Mouse (Mus musculus): Measurements from ENCODE around the gene Gm49711. TPM values are rescaled to one million over a fixed set of nuclear protein-coding genes. Genes with fewer than 3 reads are reported as not detected.

Gm49711 gene
- polyA plus RNA-seq, 1 experiment, result not detected

DNA sequence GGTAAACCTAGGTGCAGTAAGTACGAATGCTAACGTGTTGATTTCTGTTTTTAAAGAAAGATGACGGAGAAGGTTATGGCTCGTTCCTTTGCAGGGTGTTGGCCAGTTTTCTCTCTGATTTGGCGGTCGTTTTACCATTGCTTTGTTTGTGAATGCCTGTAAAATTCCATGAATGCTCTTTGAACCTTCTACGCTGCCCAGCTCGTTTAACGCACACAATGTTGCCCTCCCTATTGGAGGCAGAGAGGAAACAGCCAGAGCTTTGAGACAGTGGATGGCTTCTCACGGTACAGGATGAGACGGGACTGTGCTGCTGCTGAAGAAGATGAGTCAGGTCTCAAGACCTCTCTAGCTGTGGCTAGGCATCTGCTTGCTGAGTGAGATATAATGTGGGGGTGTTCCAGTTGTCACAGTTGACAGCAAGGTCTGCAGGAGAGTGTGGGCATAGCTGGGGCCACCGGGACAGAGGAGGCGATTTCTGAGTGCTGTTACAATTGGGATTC lies 60.9 kb downstream of the Gm49711 start:
- TF ChIP-seq EP300 (IDR thresholded peaks at IDR 0.05; ENCODE audit: insufficient read depth, low read depth, low read length) (no peak), CTCF (IDR thresholded peaks at IDR 0.05; ENCODE audit: low read depth, low read length) (no peak), POLR2A (IDR thresholded peaks at IDR 0.05; ENCODE audit: insufficient read depth, low read length) (no peak)
- H3K9me3 ChIP-seq (replicated peaks; ENCODE audit: control insufficient read depth, insufficient read depth, low read length, poor library complexity, severe bottlenecking), result no peaks in the 10 kb centered on the region
- H3K4me3 ChIP-seq (ENCODE audit: low read depth, low read length), result no peak overlapping the region
- H3K9ac ChIP-seq (ENCODE audit: low read depth, poor library complexity, severe bottlenecking), result no peak overlapping the region
- no peak overlapping the region for H3K27ac ChIP-seq (ENCODE audit: insufficient read depth, low read length)
- H3K4me1 ChIP-seq (ENCODE audit: control insufficient read depth, insufficient read depth, low read length), result peaks cover 4% of the 10 kb centered on the region
- H3K27me3 ChIP-seq (ENCODE audit: control insufficient read depth, insufficient read depth, low read length, poor library complexity, severe bottlenecking), result no peaks in the 10 kb centered on the region
- no peaks in the 10 kb centered on the region for H3K36me3 ChIP-seq (ENCODE audit: control insufficient read depth, insufficient read depth, low read length, poor library complexity, severe bottlenecking)

- TF ChIP-seq EP300 (IDR thresholded peaks at IDR 0.05; ENCODE audit: insufficient read depth, low read depth, low read length), result no peak
- TF ChIP-seq POLR2A (IDR thresholded peaks at IDR 0.05; ENCODE audit: insufficient read depth, low read length), result no peak
- no peak for TF ChIP-seq CTCF (IDR thresholded peaks at IDR 0.05; ENCODE audit: low read depth, low read length)
- Histone ChIP-seq H3K9ac (ENCODE audit: low read depth, poor library complexity, severe bottlenecking) (no peak overlapping the region), H3K4me3 (ENCODE audit: low read depth, low read length) (no peak overlapping the region), H3K36me3 (ENCODE audit: control insufficient read depth, insufficient read depth, low read length, poor library complexity, severe bottlenecking) (no peaks in the 10 kb centered on the region), H3K27me3 (ENCODE audit: control insufficient read depth, insufficient read depth, low read length, poor library complexity, severe bottlenecking) (no peaks in the 10 kb centered on the region), H3K4me1 (ENCODE audit: control insufficient read depth, insufficient read depth, low read length) (peaks cover 4% of the 10 kb centered on the region), H3K9me3 (replicated peaks; ENCODE audit: control insufficient read depth, insufficient read depth, low read length, poor library complexity, severe bottlenecking) (no peaks in the 10 kb centered on the region), H3K27ac (ENCODE audit: insufficient read depth, low read length) (no peak overlapping the region)
Measured at GRCm38 (mm10) chr16:92120899-92121531, 62.9 kb downstream of the Gm49711 start.

DNA sequence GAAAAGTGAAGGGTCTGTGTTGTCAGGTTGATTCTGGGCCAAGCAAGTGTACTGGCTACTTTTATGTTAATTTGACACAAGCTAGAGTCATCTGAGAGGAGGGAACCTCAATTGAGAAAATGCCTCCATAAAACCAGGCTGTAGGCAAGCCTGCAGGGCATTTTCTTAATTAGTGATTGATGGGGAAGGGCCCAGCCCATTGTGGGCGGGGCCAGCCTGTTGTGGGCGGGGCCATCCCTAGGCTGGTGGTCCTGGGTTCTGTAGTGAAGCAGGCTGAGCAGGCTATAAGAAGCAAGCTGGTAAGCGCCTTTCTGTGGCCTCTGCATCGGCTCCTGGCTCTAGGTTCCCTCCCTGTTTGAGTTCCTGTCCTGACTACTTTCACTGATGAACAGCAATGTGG lies 69.1 kb downstream of the Gm49711 start:
- Histone ChIP-seq H3K4me3 (ENCODE audit: low read depth, low read length) (no peak overlapping the region), H3K4me1 (ENCODE audit: control insufficient read depth, insufficient read depth, low read length) (no peaks in the 10 kb centered on the region), H3K27ac (ENCODE audit: insufficient read depth, low read length) (no peak overlapping the region), H3K27me3 (ENCODE audit: control insufficient read depth, insufficient read depth, low read length, poor library complexity, severe bottlenecking) (no peaks in the 10 kb centered on the region), H3K9ac (ENCODE audit: low read depth, poor library complexity, severe bottlenecking) (no peak overlapping the region), H3K36me3 (ENCODE audit: control insufficient read depth, insufficient read depth, low read length, poor library complexity, severe bottlenecking) (no peaks in the 10 kb centered on the region), H3K9me3 (replicated peaks; ENCODE audit: control insufficient read depth, insufficient read depth, low read length, poor library complexity, severe bottlenecking) (no peaks in the 10 kb centered on the region)
- TF ChIP-seq POLR2A (IDR thresholded peaks at IDR 0.05; ENCODE audit: insufficient read depth, low read length) (no peak), CTCF (IDR thresholded peaks at IDR 0.05; ENCODE audit: low read depth, low read length) (no peak), EP300 (IDR thresholded peaks at IDR 0.05; ENCODE audit: insufficient read depth, low read depth, low read length) (no peak)

DNA sequence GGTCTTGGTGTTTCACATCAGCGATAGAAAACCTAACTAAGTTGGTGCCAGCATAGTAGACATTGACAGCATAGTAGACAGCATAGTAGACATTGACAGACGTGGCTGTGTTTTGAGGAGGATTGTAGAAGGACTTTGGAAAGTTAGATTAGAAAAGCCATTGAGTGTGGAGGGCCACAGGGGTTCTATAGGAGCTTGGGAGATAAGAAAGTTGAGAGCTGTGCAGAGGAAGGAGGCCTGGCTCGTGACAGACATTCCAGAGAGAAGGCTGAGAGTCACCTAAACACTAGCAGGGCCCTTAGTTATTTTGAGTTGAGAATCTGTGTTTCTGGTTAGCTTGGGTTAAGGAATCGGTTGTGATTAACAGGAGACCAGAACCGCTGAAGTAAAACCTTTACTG lies 69.5 kb downstream of the Gm49711 start:
- H3K4me1 ChIP-seq (ENCODE audit: control insufficient read depth, insufficient read depth, low read length), result no peaks in the 10 kb centered on the region
- no peak overlapping the region for H3K4me3 ChIP-seq (ENCODE audit: low read depth, low read length)
- H3K9ac ChIP-seq (ENCODE audit: low read depth, poor library complexity, severe bottlenecking), result no peak overlapping the region
- no peaks in the 10 kb centered on the region for H3K27me3 ChIP-seq (ENCODE audit: control insufficient read depth, insufficient read depth, low read length, poor library complexity, severe bottlenecking)
- H3K27ac ChIP-seq (ENCODE audit: insufficient read depth, low read length), result no peak overlapping the region
- no peaks in the 10 kb centered on the region for H3K9me3 ChIP-seq (replicated peaks; ENCODE audit: control insufficient read depth, insufficient read depth, low read length, poor library complexity, severe bottlenecking)
- no peak for TF ChIP-seq POLR2A (IDR thresholded peaks at IDR 0.05; ENCODE audit: insufficient read depth, low read length)
- TF ChIP-seq CTCF (IDR thresholded peaks at IDR 0.05; ENCODE audit: low read depth, low read length), result no peak
- TF ChIP-seq EP300 (IDR thresholded peaks at IDR 0.05; ENCODE audit: insufficient read depth, low read depth, low read length), result no peak
- no peaks in the 10 kb centered on the region for H3K36me3 ChIP-seq (ENCODE audit: control insufficient read depth, insufficient read depth, low read length, poor library complexity, severe bottlenecking)

DNA sequence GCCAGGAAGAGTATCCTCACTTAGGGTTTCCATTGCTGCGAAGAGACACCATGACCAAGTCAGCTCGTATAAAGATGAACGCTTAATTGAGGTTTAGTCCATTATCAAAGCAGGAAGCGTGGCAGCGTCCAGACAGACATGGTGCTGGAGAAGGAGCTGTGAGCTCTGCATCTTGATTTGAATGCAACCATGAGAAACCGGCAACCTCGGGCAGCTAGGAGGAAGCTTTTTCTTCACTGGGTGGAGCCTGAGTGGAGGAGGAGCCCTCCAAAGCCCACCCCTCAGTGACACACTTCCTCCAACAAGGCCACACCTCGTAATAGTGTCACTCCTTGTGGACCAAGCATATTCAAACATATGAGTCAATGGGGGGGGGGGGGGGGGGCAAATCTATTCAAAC lies 71.7 kb downstream of the Gm49711 start:
- H3K27me3 ChIP-seq (ENCODE audit: control insufficient read depth, insufficient read depth, low read length, poor library complexity, severe bottlenecking), result no peaks in the 10 kb centered on the region
- no peak overlapping the region for H3K4me3 ChIP-seq (ENCODE audit: low read depth, low read length)
- no peaks in the 10 kb centered on the region for H3K9me3 ChIP-seq (replicated peaks; ENCODE audit: control insufficient read depth, insufficient read depth, low read length, poor library complexity, severe bottlenecking)
- no peaks in the 10 kb centered on the region for H3K36me3 ChIP-seq (ENCODE audit: control insufficient read depth, insufficient read depth, low read length, poor library complexity, severe bottlenecking)
- H3K27ac ChIP-seq (ENCODE audit: insufficient read depth, low read length), result no peak overlapping the region
- no peak overlapping the region for H3K9ac ChIP-seq (ENCODE audit: low read depth, poor library complexity, severe bottlenecking)
- no peaks in the 10 kb centered on the region for H3K4me1 ChIP-seq (ENCODE audit: control insufficient read depth, insufficient read depth, low read length)
- TF ChIP-seq CTCF (IDR thresholded peaks at IDR 0.05; ENCODE audit: low read depth, low read length) (no peak), EP300 (IDR thresholded peaks at IDR 0.05; ENCODE audit: insufficient read depth, low read depth, low read length) (no peak), POLR2A (IDR thresholded peaks at IDR 0.05; ENCODE audit: insufficient read depth, low read length) (no peak)

DNA sequence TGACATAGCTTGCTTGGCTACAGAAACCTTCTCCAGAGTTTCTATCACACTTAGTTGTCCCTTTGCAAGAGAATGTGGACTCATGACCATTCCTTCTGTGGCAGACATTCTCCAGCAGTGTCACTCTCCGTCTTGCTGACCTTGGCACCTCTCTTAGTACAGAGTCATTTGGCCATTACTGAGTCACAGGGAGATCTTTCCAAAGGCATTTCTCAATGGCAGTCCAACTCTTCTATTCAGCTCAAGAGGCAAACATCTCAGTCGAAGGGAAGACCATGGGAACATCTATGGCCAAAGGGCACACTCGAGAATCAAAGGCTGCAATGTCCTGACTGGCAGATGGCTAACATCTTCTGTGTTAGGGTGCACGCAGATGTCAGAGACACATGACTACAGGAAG lies 74.4 kb downstream of the Gm49711 start:
- H3K9me3 ChIP-seq (replicated peaks; ENCODE audit: control insufficient read depth, insufficient read depth, low read length, poor library complexity, severe bottlenecking), result no peaks in the 10 kb centered on the region
- TF ChIP-seq POLR2A (IDR thresholded peaks at IDR 0.05; ENCODE audit: insufficient read depth, low read length) (no peak), EP300 (IDR thresholded peaks at IDR 0.05; ENCODE audit: insufficient read depth, low read depth, low read length) (no peak), CTCF (IDR thresholded peaks at IDR 0.05; ENCODE audit: low read depth, low read length) (no peak)
- no peaks in the 10 kb centered on the region for H3K27me3 ChIP-seq (ENCODE audit: control insufficient read depth, insufficient read depth, low read length, poor library complexity, severe bottlenecking)
- H3K36me3 ChIP-seq (ENCODE audit: control insufficient read depth, insufficient read depth, low read length, poor library complexity, severe bottlenecking), result no peaks in the 10 kb centered on the region
- no peak overlapping the region for H3K4me3 ChIP-seq (ENCODE audit: low read depth, low read length)
- H3K9ac ChIP-seq (ENCODE audit: low read depth, poor library complexity, severe bottlenecking), result no peak overlapping the region
- no peaks in the 10 kb centered on the region for H3K4me1 ChIP-seq (ENCODE audit: control insufficient read depth, insufficient read depth, low read length)
- no peak overlapping the region for H3K27ac ChIP-seq (ENCODE audit: insufficient read depth, low read length)
